Mouse (Mus musculus): Measurements from ENCODE around the gene Enpp3.
A peak's percentile ranks its signal among the peaks of the same experiment; 100 is the strongest.
"Not testable (repeated sequence)": the region's sequence is repeated elsewhere in the genome, so short reads cannot be mapped to it uniquely, and the experiment has no call there.

Enpp3 gene

DNA sequence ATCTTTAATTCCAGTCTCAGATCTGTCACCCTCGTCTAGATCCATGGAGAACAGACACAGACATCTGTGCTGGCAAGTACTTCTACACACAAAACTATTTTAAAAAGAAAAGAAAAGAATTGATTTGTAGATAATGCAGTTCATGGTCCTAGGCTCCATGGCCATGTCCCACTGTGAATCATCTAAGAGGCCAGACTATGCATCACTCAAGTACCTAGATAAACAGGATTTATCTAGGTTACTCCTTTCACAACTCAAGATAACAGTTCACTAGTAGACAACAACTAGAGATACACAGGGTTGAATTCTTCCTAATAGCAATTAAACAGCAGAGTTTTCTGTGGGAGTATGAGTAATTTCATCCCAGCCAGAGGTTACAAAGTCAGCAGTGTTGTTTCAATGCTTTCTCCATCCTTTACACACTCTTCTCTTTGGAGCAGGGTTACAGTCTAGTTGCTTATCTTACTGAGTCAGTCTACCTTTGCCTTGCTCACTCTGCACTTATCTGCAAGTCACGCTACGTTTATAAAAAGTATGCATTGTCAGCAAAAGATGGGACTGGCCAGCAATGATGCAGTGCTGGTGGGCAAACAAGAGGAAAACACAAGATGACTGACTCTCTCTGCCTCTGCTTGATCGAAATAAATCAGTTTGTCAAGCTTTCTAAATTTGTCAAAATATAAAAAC is 20.5 kb downstream of the Enpp3 start:
- no peak for DNase-seq

DNA sequence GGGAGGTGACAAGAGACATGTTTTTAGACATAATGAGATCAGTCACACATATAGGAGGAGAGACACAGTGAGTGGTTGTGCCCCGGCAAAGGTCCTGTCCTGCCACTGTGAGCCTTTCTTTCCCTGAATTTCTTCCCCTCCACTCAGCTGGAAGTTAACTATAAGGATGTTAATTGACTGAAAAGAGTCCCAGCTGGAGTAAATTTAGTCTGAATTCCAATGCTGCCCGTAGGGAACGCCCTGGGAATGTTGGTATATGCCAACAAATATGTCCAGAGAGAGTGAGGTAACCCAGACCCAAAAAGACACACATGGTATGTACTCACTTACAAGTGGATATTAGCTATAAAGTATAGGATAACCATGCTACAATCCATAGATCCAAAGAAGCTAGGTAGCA is 23.1 kb downstream of the Enpp3 start:
- no peak for DNase-seq

DNA sequence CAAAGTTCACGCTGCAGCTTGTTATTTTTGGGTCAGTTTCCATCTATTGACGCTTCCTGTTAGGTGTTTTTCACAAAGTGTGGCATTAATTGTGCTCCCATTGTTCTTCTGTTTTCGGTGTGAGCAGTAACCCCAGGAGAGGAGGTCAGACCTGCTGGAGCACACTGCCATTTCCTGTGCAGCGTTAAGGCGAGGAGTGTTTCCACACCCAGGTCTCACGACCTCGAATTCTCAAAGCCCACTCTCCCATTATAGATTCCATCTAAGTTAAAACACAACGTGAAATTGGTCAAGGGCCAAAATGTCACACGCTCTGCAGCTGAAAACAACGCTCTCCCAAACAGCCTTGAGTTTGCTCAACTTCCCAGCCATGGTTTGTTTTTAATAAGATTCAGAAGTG is 32.0 kb downstream of the Enpp3 start:
- no peak for DNase-seq

DNA sequence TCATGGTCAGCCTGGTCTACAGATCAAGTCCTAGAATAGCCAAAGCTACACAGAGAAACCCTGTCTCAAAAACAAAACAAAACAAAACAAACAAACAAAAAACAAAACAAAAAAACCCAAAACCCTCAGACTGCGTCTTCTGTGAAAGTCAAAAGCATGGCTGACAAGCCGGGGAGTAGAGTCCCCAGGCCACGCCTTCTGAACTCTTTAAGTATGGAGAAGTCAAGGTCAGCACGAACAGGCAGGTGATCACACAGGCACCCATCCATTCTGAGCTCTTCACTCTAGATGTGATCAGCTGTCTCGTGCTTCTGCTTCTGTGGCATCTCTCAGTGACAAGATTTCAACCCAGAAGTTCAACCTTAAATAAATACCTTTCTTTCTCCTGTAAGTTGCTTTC is 35.9 kb downstream of the Enpp3 start:
- no peak for DNase-seq

DNA sequence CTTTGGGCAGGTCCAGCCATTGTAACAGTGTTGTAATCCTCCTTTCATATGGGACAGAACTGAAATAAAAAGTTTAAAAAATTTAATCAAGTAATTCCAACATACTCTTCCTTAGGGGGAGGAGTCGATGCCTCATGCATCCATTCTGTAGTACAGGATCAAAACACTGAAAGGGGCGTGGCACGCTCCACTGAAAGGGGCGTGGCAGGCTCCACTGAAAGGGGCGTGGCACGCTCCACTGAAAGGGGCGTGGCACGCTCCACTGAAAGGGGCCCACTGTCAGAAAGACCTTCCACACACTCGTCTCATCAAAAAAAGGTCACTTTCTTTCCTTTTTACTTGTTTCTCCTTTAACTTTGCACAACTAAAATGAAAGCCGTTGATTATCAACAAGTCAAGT is 36.7 kb downstream of the Enpp3 start:
- DNase-seq, result no peak

DNA sequence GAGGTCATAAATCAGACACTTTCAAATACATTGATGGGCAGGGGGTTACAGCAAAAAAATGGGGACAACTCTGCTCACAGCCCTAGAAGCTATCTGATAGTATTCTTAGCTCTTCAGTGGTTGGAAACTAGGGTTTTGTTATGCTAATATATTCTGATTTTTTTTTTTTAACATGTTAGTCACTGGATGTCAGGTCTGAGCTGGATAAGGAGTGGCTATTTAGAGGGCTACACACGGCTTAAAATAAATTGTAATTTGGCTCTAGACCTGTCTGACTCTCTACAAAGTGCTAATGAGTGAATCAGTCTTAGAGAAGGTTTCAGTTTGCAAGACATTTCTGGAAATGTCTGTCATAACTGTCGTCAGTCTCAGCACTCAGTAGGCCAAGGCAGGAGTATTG is 37.5 kb downstream of the Enpp3 start:
- no peak for DNase-seq

DNA sequence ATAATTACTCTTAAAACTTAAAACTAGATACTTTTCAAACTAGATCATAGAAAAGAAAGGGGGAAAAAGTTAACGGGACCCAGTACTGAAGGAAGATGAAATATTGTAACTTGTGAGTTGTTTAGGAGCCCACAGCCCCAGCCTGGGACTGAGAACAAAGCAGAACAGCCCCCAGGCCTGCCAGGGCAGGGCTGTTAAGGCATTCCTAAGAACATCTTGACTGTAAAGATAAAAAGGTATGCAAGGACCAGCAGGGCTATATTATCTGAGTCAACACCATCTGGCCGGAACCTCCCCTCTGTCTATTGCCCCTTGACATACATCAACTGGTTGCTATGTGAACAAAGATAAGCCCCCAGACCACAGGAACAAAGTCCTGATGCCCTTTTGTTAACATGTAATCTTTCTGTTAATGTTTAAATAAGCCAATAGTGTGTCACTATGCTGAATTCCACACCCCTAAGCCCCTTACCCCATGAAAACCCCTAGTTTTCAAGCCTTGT is 39.8 kb downstream of the Enpp3 start:
- DNase-seq, result not testable (repeated sequence)

DNA sequence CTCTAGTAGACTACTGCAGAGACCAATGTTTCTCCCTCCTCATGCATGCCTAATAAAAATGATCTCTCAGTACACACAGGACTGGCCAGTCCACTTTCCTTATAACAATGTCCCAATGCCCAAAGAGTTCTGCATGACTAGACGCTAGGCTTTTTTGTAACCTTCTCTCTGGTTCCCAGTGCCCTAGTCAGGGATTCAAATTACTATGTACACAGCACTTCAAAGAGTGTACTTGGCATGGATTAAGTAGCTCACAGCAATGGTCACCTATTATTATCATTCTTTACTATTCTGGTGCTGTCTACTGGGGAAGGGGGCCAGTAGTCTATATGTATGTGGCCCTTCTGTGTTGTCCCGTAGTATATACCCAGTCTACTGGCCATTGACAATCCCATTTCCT is 40.8 kb downstream of the Enpp3 start:
- no peak for DNase-seq

DNA sequence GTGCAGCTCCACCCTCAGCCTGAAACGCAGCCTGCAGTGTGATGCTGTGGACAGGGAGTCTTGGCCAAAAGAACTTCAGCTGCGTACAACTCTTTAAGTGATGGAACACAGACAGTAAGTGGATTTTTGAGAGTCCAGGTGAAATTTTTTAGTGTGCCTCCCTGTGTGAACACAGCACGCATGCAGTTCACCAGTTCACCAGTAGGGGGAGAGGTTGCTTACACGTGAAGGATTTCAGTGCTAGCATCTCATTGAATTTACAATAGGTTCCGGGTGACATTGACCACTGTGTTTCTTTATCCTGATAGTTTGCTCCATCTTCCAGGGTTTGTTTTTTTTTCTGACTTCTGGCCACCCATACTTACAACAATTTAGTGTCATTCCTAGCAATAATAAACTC is 45.4 kb downstream of the Enpp3 start:
- peak; percentile 37 for DNase-seq

DNA sequence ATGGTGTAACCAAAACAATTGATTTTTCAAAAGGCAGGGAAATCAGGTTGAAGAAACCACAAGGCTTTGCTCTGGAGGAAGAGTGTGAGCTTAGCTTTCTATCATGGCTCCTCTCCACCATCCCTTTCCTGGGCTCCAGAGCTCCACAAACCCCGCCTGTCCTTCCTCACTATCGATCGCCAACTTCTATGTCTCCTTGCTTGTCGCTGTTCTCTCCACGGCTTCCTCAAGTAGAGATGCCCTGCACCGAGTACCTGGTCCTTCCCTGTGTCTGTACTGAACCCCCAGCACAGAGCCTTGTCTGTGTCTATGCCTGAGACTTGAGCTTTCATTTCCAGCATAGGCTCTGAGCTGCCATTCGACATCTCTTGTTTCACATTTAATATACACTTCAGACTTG is 49.9 kb downstream of the Enpp3 start:
- DNase-seq, result no peak

DNA sequence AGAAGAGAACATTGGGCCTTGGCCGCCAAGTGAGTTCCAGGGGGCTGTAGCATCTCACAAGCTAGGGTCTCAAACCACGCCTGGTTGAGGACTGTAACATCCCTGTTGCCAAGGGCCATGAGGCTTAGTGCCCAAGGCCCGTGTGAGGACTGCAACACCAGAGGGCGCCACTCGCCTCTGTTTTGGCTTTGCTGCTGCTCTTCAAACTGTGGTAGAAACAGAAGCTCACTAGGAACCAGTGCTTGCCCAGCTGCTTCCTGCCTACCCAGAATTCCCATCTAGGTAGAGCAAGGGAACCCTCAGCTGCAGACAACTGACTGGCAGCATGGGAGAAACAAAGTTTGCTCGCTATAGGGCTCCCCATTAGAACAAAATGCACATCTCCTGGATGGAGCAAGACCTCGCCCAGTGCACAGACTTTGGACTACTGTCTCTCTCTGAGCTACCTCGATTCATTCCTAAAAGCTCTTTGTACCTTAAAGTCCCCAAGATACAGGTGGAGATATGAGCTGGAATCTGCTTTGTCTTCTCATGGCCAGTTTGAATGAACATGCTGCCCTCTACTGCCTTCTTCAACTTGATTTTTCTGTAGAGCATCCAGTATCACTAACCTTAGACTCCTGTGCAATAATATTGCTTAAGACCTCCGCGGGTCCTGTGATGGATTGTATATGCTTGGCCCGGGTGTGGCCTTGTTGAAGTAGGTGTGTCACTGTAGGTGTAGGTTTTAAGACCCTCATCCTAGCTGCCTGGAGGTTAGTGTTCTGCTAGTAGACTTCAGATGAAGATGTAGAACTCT is 52.7 kb downstream of the Enpp3 start:
- DNase-seq, result no peak

DNA sequence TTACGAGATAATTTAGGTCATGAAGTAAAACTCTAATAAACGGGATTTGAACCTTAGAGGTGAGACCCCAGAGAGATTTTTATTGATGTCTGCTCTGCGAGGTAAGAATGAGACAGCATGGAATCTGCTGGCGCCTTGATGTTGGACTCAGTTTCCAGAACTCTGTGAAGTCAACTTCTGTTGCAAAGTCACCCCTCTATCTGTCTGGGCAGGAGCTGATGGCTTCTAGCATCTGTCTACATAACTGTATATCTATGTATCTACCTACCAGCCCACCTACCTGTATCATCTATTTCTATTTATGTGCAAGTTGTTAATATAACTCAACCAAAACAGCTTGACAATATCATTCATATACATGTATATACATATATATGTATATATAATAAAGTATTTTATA is 57.3 kb downstream of the Enpp3 start:
- DNase-seq, result no peak

DNA sequence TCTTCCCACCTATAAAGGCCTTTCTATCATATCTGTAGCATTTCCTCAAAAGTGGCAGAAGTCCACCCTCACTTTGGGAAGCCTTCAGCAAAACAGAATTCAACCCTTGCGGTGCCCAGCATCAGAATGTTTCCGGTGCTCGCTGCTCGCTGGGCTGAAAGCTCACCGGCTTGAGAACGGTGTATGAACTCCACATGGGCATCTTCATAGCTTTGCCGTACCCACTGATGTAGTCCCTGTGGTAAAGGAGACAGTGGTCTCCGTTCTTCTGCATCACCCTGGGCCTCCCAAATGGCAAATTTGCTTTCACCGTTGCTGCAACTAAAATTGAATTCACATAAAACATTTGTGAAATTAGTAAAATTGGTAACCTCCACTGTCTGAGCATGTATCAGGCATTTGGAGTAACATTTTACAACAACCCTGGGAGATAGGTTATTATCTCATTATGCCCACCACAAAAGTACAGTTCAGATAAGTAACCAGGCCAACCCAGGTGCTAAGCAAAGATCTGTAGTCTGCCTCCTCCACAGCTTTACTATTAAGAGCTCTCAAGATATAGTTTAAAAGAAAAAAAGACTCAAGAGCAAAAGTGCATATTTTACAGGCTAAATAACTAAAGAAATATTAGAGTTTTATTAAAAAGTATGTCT is 57.9 kb downstream of the Enpp3 start:
- DNase-seq, result no peak

DNA sequence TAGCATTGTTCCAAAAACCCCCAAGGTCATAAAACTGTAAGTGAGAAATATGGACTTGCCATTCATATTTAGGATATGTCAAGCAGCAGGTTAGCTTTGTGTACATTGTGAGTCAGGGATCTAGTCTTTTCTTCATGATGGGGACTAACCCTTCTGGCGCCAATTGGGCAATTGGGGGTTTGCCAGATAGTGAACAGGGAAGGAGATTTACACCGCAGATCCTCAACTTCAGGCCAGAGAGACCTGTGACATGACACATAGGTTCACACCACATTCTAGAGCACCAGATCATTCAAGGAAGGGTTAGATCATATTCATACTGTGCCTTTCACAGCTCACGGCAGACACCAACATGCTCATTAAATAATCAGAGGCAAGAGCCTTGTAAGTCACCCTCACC is 58.7 kb downstream of the Enpp3 start:
- no peak for DNase-seq

DNA sequence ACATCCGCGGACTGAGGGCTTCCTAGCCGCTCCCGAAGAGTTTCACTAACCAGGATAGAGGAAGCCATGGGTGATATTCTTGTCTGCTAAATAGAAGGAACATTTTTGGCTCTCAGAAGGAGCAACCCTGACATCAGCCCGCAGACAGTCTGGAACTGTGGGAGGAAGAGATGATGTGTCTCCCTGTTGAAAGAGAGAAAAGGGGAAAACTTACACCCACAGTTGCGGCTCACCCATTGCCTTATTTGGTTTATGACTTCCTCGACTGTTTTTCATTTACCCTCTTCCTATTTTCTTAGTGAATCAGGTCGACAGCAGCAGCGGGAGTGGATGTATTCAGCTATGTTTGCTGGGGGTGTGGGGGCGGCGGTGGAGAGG is 64.0 kb downstream of the Enpp3 start:
- DNase-seq, result no peak

DNA sequence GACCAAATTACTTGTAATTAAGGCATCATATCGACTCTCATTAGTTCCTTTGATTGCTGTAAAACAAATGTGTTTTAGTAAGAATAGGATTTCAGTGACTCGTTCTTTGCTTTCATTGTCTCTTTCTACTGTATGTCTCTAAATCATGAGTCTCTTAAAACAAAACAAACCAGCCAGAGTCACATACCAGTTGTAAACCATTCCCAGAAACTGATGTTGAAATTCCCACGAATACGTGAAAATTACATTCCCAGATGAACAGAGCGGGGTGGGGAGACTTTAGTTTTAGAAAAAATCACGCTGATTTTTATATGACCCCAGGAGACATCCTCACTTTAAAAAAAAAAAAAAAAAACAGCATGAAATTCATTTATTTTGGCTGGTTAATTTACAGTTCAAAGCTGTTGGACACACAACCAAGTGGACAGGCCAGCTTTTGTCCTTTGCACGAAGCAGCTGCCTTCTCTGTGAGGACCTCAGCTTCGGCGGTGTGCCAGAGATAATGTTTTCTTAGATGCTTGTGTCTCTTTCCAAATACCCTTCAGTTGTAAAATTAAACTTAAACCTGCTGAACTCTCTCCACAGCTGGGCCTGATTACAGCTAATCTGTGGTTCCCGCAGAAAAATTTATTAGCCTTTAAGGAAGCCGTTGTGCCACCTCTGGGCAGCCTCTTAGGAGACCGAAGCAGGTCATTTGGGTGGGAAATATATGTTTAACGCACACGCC is 64.5 kb downstream of the Enpp3 start:
- DNase-seq, result no peak

DNA sequence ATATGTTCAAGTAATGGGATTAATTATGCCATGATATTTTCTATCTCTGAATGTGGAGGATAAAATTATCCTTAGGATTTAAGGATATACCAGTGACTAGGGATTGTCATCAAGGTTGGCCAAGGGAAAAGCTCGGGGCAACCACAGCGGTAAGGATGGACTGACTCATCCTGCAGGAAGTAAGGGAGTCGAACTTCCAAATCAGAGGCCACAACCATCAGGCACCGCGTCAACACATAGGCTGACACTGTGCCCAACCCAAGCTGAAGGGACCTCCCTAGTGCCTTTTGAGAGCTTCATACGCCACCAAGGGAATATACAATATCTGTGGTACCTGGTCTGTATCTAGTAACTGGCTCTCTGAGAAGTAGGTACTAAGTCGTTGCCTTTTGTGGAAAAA is 73.1 kb downstream of the Enpp3 start:
- no peak for DNase-seq

DNA sequence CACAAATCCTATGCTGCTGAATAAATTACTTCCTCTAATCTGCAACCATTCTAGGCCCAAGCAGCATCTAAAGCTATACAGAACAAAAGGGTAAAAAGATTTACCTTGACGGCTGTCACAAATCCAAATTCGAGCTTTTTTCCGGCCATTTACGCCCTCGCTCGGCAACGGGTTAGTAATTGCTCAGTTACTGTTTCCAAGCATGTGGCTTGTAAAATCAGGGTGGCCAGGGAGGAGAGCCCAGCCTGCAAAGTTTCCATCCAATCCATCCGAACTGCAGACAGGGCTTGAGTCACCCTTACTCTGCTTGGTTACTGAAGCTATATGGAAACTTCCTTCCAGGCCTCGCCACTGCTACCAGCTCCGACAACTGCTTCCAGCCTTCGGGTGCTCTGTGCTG is 74.9 kb downstream of the Enpp3 start:
- no peak for DNase-seq

DNA sequence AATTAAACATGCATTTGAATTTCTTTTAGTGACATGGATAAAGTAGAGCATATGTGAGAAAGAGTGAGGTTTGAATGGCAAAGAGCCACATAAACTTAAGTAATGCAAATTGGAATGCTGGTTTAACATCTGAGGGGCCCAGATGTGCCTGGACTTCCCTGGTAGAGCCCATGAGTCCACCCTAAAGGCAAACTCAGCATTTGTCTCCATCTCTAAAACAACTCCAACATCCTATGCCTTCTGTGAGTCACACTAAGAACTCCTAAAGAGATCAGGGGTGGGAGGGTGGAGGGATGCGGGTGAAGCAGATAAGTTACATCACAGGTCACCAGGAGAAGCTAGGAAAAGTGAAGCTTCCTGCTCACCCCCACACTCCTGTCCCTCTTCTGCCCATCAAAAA is 76.6 kb downstream of the Enpp3 start:
- DNase-seq, result no peak

DNA sequence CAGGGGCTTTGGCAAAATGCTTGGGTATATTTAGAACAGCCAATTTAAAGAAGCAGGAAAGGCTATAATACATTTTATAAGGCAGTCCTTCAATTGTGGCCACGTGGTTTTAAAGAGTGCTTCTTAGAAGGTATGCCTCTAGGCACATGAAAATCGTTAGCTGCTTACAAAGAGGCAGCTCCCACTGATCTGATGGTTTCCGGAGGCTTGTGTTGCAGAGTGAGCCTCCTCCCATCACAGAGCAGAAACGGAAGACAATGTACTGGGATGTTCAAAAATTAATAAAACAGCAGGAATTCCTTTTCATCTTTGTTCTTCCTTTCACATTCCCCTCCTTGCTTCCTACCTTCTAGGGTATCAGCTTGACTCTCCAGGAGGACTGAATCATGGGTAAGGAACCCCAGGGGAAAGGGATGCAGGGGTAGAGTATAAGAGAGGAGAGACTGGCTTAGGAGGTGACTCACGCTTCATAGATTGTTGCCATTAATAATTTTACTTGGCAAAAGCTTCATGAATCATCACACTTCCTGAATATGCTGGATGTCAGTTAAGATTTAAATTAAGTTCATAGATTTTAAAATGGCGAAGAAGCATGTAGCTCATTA is 77.4 kb downstream of the Enpp3 start:
- DNase-seq, result no peak

DNA sequence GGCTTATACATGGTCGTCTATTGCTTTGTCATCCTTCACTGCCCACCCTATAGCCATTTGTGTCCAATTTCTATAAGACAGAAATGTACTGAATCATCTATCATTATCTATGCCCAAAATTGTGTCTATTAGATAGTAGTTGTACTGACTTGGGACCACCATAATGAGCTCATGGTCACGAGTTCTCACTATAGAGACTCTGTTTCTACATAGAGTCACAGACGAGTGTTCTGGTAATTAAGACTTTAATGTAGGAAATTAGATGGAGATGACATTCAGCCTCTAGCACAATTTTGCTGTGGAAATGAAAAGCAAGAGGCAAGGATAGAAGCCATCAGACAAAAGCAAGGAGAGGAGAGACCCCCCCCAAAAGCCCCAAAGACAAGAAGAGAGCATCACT is 78.0 kb downstream of the Enpp3 start:
- no peak for DNase-seq

DNA sequence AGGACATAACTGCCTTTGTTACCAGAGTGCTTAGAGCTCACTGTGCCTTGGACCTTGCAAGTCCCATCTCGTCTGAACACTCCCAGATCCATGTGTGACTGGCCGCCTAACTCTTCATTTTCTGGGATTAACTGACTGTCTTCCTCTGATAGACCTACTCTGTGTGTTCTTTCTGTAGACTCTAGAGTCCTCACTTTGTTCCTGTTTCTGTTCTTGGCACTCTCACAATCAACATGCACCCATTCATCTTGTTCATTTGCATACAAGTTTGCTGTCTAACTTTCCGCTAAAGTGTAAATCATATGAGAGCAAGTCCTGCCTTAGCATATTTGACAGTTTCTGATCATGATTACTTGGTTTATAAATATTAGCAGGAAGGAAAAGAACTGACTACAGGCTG is 79.4 kb downstream of the Enpp3 start:
- DNase-seq, result no peak

DNA sequence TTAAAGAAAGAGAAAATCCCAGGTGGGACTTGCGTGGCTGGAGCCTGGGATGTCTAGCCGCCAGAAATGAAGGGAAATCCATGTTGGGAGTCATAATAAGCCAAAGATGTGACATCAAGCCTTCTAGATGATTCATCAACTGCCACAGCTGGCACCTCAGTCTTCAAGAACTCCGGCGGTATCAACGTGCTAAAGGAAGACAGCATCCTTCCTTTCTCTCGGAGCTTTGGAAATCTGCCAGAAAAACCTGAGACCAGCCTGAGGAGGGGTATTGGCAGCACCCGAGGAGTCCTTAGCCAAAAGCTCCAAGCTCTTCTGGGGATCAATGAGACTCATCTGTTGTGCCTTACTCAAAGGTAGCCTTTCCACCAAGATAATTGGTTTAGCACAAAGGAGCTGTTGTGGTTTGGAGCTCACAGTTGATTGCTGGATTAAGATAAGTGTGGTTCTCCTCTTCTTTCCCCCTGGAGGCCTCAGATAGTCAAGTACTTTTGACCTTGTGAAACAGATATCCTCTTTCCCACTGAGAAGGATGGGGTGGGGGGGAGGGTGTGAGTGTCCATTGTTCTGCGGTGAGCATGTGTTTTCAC is 84.2 kb downstream of the Enpp3 start:
- no peak for DNase-seq

Measured in cerebellum, adult 9-10 months (tissue).